Mouse (Mus musculus): ENCODE measurements around the gene Itpkb.

Itpkb gene

DNA sequence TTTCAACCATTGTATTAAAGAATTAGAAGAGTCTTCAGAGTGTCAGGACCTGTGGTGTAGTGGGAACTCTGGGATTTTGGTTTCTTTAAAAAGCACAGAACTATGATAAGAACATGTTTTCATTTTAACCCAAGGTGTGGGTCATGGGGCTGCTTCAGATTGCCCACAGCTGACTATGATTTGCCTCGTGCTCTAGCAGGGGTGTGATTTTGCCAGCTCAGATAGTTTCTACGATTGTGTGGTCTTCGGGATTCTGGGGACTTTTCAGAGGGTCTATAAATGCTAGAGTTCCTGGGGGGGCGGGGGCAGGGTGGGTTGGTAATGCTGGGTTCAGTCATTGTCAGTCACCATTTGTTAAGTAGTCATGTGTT is 61.3 kb downstream of the Itpkb start:
- no peak for DNase-seq (ENCODE audit: extremely low read depth, low read depth, low spot score)

DNA sequence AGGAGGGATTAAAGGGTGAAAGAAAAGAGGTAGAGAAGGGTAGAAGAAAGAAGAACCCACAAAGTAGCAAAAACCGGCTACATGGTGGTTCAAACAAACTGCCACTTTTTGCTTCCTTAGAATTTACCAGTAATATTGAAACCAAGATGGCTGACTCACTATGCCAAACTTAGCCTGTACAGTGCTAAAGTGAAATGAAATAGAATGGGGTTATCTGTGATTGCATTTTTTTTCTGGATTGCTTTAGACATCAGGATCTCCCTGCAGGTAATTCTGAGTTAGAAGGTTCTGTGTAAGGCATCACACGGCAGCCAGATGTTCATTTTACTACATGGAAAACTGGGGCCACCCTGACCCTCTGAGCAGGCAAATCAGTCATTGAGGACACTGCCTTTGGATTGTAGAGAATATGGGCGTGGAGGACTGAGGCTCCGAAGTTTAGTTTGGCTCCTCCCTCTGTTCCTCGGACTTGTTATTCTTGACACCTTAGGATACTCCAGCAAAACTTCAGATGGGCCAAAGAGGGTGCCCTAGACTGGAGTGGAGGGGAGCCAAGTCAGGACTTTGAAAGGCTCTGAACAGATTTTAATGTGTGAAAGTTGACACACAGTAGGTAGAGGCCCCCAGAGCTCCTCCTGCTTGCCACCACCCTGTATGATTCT is 62.0 kb downstream of the Itpkb start:
- no peak for DNase-seq (ENCODE audit: extremely low read depth, low read depth, low spot score)

DNA sequence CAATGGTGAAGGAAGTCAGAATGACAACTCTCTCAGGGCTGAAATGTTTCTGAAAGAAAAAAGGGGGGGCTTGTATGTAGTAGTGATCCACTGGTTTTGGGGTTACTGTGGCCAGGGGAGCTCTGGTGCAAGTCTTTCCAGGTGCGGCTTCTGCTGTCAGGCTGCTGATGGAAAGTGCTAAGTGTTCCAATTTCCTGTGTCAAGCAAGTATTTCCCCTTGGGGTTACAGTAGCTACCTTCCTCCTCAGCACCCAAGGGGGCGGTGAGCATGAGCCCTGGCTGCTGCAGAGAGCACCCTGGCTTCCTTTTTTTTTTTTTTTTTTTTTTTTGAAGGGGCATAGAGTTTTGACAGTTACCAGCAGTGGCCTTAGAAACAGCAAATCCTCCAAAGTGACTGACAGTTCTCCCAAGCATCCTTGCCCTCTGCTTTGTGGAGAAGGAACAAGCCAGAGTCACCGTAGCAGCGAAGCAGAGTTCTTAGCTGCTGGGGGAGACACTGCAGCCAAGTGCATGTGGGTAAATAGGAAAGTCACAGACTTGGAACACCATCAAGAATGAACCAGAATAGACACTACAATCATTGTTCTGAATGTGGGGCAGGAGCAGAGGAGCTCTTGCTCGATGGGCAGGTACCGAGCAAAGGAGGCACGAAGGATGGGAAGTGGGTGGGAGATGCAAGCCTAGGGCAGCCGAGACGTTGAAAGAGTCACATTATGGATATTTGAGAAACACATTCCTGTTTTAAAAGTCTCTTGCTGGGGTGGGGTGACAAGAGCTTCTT is 62.9 kb downstream of the Itpkb start:
- DNase-seq (ENCODE audit: extremely low read depth, low read depth, low spot score), result no peak

DNA sequence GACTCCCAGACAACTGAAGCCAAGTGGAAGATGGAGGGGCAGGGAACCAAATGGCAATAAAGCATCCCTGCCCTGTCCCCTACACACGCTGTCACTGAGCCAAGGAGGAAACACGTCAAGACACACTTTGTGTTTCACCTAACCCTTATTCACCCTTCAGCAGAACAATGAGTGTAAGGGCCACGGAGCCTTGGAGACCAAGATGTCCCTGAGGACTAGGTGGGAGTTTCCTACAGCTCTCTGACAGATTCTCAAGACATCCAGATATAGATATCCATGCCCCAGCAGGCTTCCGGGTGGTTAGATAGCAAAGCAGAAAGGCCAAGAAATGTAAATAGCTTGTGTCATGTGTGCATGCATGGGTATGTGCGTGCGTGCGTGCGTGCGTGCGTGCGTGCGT is 63.6 kb downstream of the Itpkb start:
- no peak for DNase-seq (ENCODE audit: extremely low read depth, low read depth, low spot score)

GRCm38 (mm10) chr1:180397734-180398133 is 67.4 kb downstream of the Itpkb start:
- no peak for DNase-seq (ENCODE audit: extremely low read depth, low read depth, low spot score)

DNA sequence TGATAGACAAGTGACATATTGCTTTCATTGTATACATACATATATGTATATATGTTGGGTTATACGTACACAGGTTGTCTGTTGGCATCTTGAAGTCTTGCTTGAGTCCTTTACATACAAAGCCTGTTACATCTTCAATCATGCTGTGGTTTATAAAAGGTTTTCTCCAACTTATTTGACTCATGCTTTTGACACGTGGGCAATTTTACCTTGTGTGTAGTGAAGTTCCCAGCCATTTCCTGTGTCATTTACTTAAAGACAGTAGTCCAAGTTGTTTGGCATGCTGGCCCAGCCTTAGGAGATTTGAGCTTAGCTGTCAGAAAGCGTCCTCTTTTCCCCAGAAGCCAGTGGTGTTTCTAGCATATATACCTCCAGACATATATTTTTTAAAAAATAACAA is 68.2 kb downstream of the Itpkb start:
- no peak for DNase-seq (ENCODE audit: extremely low read depth, low read depth, low spot score)

GRCm38 (mm10) chr1:180400691-180401455 is 70.6 kb downstream of the Itpkb start:
- DNase-seq (ENCODE audit: extremely low read depth, low read depth, low spot score), result no peak

GRCm38 (mm10) chr1:180401725-180402124 is 71.4 kb downstream of the Itpkb start:
- no peak for DNase-seq (ENCODE audit: extremely low read depth, low read depth, low spot score)

DNA sequence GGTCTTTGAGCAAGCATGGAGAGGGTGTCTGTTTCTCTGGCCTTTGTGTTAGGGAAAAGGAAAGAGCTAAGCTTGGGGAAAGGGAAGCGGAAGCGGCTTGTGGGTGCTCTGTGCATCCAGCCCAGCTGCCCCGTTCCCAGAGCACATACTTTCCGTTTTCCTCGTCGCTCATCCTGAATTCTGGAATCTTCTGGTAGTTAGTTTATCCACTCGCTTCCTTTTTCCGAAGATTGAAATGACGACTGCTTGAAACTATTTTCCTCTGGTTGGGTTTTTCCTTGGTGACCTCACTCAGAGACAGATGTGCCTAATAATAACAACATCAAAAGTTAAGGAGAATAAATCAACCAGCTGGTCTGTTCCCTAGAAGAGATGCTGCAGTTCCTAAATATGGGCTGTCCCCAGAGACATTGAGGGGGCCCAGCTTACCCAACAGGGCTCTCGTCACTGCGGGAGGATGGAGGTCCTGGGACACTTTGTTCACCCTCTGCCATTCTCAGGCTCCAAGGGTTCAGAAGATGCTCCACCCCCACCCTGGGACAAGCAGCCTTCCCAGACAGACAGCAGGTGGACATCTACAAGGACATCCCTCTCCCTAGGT is 72.3 kb downstream of the Itpkb start:
- DNase-seq (ENCODE audit: extremely low read depth, low read depth, low spot score), result no peak

DNA sequence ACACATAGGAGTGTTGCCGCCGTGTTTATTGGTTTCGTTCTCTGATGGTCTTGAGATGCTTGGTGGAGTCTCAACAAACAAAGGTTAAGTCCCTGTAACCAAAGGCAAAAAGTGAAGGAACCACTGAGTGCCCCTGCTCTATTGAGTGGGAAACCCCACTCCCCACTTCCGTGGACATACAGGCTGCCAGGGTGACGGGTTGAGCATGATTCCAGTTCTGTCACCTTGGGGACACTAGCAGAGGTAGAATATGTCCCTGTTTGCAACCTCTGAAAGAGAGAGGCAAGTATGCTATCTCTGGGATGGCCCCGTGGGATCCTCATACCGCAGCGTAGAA is 73.0 kb downstream of the Itpkb start:
- no peak for DNase-seq (ENCODE audit: extremely low read depth, low read depth, low spot score)

GRCm38 (mm10) chr1:180403694-180404606 is 73.7 kb downstream of the Itpkb start:
- DNase-seq (ENCODE audit: extremely low read depth, low read depth, low spot score), result no peak

- DNase-seq (ENCODE audit: extremely low read depth, low read depth, low spot score), result no peak
These were observed 74.4 kb downstream of the Itpkb start for GRCm38 (mm10) chr1:180404706-180405105.

GRCm38 (mm10) chr1:180405576-180406335 is 75.5 kb downstream of the Itpkb start:
- DNase-seq (ENCODE audit: extremely low read depth, low read depth, low spot score), result no peak

GRCm38 (mm10) chr1:180406336-180407035 is 76.2 kb downstream of the Itpkb start:
- DNase-seq (ENCODE audit: extremely low read depth, low read depth, low spot score), result no peak

DNA sequence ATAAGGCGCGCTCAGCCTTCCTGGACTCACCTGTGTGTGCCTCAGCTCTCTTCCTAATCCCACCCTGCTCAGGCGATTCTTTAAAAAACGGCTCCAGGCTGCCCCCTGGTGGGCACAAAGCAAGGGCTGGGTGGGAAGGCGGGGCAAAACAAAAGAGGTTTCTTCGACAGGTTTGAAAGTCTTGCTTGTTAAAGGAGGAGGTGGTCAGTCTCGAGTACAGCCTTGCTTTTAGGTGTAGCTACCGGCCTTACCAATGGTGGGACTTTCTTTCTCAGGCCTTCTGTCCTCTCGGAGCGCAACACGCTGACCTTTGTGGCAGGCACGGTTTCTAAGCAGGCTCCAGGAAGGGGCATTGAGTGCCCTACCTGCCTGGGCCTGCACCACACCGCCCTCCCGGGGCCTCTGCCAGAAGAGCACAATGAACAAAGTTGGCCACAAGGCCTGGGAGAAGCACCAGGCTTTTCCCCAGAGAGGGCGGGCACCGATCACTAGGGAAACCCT is 76.9 kb downstream of the Itpkb start:
- DNase-seq (ENCODE audit: extremely low read depth, low read depth, low spot score), result no peak

DNA sequence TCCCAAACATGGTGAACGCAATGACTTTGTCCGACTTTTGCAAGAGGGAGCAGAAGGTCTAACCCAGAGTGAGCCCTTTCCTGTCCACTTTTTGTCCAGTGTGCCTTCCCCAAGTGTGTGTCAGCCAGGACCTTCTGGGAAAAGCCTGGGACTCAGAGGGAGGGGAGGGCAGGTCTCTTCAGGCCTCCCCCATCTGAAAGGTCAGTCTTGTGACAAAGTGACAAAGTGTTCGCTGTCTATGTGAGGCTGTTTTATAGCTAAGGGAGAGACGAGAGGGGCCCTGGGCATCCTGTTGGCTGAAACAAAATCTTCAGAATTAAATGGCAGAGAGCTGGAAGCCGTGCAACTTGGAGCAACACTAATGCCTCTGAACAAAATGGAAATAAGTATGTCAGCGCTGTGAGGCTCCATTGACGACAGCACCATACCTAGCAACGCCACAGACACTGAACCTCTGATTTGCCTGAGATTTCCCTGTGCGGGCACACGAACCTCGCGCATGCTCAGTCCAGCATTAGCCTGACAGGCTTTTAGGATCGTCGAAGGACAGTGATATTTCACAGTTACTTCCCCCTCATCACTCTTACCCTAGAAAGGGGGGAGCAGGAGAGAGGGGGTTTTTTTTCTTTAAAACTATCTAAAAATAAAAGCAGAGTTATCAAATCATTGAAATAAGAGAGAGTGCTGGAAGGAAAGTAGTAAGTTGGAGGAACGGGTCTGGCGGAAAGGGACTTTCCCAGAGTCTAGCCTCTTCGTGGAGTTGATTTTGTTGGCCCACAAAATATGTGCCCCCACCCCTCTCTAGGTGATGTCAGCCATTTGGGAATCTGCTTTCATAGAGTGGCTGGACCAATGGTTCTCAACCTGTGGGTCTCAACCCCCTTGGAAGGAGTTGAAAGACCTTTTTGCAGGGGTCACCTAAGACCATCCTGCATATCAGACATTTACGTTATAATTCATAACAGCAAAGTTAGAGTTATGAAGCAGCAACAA is 77.7 kb downstream of the Itpkb start:
- no peak for DNase-seq (ENCODE audit: extremely low read depth, low read depth, low spot score)

DNA sequence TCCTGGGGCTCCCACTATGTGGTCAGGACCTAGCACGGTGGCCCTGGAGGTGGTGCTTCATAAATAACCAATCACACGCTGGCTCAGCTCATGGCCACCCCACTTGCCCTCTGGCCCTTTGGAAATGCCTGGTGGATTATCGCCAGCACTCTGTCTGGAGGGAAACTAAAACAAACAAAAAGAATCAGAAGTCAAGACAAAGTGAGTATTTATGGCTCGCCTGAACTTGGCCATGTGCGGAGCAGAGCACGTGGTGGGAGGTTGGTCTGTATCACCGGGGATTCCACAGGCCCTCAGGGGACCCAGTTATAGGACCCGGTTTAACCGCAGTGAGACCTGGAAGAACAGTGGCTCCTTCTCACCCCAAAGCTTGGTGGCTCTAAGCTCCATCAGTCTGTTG is 78.5 kb downstream of the Itpkb start:
- no peak for DNase-seq (ENCODE audit: extremely low read depth, low read depth, low spot score)

- DNase-seq (ENCODE audit: extremely low read depth, low read depth, low spot score), result no peak
These were observed 79.5 kb downstream of the Itpkb start for GRCm38 (mm10) chr1:180409771-180410170.
